Mouse (Mus musculus): ENCODE results near the gene Mical2.
A peak's percentile ranks its signal among the peaks of the same experiment; 100 is the strongest.

Gene Mical2

DNA sequence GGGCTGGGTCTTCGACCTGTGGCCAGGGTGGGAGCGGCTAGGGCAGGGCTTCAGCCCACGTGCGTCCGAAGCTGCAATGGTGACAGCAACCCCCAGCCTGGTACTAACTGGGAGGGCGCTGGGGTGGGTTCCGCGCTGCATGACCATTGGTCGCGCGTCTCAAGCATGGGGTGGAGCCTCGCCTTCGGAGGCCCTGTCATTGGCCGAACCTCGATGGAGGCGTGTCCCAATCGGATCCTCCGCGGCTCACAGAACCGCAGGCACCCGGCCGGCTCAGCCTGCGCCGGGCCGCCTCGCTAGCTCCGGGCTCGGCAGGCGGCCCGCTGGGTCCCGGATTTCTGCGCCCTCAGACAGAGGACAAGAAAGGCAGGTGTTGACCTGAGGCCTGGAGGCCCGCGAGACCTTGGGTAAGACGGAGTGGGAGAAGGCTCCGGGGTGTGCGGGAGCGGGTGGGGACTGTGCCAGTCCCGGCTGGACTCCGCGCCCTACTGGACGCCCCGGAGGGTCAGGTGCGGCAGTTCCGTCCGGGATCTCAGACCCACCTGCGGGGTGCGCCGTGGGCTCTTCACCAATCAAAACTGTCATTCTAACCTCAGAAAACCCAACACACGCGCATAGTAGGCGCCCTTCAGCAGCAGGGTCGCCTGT lies at the start of gene Mical2:
Gene Mical2, plus strand, starts transcription at position 242 of the 648 bp plus-strand sequence.
- DNase-seq, result peak; percentile 92 to 95

DNA sequence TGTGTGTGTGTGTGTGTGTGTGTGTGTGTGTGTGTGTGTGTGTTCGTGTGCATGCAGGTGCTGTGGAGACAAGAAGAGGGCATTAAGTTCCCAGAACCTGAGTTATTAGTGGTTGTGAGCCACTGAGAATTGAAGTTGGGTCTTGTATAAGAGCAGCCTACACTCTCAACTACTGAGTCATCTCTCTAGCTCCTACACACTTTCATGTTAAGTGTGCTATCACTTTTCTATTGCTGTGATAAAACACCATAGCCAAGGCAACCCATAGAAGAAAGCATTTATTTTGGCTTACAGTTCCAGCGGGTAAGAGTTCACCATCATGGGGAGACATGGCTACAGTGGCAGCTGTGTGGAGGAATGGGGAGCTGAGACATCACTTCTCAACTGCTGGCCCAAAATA lies 49.0 kb upstream of the Mical2 start:
- no peak for DNase-seq

DNA sequence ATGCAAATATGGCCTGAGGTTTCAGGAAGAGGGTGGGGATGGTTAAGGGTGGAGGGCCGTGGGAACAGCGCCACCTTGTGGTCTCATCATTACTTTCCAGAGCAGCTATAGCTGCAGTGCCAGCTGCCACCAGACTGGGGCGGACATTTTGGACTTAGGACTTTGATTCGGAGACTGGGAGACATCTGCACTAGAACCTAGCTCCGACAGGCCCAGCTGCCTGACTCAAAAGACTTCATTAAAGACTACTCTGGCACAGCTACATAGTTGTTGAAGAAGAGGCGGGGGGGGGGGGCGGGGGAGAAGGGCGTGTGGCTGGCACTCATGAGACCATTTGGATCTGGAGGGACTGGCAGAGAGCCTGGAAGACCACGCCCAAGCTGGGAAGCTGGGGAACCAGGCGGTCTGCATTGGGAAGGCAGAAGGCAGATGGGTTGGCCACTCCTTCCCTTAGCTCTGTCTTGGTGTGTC lies 45.4 kb upstream of the Mical2 start:
- peak; percentile 91 to 93 for DNase-seq

DNA sequence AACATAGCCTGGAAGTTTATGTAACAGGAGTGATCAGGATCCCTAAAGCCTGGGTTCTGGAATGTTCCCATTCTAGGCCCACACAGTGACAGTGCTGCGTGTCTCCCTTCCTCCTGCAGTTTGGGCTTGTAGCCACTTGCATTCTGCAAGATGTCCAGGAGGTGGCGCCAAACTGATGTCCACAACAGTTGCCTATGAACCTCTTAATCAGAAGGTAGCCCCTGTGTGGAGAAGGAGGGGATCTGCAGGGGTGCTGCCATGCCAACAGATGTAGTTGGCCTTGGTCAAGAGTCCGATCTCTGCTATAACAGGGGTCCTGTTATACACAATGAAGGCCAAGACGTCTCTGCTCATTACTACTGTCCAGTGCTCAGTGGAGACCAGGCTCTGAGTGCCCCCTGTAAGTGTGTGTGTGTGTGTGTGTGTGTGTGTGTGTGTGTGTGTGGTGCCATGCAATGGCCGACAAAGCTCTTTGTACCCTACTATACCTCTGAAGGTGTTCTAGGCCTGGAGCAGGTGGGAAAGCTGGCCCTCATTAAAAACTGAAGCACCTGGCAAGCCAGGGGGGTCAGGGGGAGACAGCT lies 42.3 kb upstream of the Mical2 start:
- DNase-seq, result peak; percentile 93

DNA sequence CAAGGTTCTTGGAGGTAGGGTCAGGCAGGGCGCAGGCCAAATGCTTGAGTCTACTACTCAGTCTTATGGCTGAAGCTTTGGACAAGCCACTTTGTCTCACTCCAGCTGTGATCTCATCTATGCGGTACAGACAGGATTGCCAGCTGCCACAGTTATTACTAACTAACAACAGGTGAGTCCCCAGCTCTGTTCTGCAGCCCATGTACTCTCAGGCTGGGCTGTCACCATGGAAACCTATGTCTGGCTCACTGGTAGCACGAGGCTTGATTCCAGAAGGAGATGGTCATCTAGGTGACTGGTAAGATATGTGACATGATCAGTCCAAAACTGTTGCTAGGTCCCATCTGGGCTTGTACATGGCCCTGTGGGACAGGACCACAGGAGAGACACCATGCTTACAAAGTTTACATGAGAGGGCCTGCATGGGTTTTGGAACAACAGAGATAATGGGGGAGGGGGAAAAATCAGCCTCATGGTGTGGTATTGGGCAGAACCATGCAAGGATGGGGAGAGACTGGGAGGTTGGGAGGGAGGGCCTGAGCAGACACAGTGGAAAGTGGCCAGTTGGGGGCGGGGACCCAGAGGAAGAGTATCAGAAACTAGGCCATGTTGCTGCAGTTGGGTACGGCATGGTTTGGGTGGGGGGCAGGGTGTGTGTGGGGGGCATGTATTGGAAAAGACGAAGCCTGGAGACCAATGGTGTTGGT lies 41.0 kb upstream of the Mical2 start:
- no peak for DNase-seq

DNA sequence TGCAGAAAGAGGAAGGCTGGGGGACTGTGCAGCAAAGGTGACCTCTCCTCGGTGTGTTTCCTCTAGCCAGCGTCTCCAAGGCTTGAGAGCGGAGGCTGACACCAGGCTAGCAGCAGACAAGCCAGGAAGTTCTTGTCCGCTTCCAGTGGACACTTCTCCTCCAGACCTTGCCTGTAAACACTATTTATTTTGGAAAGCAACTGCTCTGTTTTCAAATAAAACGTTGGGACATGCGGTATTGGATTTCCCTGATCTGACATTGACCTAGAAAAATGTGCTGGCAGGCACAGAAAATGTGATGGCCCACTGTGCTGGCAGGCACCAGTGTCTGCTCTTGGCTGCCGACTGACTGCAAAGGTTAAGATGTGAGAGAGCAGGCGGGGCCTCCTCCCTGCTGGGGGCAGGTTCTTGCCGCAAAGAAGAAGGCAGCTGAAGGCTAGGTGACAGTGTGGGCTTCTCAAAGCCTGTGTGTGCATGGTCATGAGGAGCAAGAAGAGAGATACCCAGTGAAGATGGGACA lies 40.4 kb upstream of the Mical2 start:
- DNase-seq, result peak in 1 of 2 experiments; percentile 27

DNA sequence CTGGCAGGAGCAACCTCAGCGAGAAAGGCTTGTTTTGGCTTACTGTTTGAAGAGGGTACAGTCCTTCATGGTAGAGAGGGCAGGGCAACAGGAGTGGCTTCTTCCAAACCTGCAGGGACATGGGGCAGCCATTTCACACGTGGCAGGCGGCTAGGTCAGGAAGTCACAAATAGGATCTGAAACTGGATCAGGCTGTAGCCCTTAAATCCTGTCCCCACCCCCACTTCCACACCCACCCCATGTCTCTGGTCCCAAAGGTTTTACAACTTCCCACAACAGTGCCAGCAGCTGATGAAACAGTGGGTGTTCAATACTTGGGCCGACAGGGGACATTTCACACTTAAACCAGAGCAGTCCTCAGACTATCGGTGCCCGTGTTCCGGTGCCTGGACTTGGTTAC lies 38.8 kb upstream of the Mical2 start:
- no peak for DNase-seq

DNA sequence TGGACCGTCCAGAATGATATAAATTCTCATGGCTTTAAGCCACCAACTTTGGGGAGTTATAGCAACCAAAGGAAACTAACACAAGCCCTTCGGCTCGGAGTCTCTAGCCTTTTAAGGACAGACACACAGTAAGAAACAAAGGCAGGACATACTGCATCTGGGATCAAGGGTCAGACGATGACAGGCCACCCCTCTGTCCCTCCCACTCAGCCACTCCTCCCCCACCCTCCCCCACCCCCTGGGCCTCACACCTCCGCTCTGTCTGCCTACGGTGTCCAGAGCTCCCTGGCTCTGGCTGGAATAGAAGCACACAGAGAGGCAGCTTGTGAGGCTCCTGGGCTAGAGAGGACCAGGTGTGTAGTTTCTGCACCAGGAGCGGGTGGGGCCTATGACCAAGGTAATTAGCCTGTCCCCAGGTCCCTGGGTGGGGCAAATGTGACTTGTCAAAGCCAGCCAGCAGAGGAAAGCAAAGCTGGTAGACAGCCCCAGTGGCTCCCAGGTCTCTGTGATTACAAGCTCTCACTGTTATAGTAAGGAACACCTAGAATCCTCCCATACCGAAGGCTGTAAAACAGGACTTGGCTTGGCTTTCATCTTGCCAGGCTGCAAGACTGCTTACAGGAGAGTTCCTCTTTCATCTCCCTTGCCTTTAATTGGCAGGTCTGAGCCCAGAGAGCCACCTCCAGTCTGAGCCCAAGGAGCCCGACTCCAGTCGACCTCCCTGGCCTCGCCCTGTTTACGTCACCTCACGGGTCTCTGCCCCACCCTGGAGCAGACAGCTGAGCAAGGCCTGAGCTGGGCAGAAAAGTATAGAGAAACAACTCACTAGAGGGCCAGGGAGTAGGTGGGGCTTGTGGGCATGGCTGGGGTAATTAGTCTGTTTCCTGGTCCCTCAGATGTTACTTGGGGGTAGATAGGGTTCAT lies 37.9 kb upstream of the Mical2 start:
- no peak for DNase-seq

DNA sequence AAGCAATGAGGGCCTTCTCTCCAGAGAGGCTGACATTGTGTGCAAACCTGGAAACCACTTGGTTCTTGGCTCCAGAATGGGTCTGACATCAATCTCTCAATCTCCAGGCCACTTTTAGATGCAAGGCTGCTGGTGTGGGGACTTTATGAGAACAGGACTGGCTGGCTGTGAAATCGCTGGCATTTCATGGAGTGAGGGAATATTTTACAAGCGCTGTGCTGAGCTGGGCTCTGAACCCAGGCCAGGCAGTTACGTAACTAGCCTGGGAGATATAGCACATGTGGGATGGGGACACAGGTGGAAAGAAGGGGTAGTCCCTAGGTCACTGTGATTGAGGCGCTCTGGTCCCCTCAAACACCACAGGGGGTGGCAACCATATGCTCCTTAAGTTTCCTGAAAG lies 33.4 kb upstream of the Mical2 start:
- no peak for DNase-seq

DNA sequence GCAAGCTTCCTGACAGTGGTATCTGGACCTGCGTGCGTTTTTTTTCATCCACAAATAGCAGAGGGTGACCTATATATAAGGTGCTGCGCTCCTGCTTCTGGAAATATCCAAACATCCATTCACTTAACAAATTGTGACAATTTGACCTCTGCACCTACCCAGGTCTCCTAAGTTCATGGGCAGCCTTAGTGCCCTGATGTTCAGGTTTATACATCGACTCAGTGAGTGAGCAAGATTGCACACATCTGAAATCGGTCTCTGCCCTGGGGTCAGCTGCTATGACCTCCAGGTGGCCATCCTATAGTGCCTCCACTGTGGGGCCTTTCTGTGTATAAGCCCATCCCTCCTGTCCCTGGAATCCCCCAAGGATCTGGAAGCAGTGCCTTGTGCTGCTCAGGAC lies 32.9 kb upstream of the Mical2 start:
- DNase-seq, result no peak

DNA sequence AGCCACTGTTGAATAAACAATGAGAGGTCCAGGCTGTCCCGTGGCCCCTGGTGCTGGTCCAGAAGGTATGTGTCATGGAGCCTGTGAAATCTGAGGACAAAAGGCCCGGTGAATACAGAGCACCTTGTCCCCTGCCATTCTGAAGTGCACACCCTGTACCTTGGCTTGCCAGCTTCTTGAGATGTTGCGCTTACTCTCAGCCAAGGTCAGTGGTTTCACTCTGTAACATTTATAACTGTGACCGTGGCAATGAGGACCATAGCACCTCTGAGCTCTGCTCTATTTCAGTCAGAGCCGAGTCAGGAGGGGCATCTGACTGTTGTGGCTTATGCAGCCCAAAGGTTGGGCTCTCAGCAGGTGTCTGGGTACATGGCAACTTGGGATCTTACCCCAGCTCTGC lies 31.4 kb upstream of the Mical2 start:
- DNase-seq, result no peak

DNA sequence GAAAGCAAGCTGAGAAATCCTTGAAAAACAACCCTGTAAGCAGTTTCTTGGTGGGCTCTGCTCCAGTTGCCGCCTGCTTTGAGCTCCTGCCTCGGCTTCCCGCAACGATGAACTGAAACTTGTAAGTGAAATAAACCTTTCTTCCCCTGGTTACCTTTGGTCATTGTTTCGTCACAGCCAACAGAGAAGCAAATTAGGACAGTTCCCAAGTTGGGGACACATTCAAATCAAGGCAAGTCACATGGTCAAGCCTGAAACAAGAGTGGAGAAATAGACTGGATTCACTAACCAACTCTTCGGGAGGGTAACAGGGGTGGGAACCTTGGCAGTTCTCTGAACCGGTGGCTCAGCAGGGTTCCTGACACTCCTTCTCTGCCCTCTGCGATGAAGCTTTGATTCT lies 28.2 kb upstream of the Mical2 start:
- no peak for DNase-seq

DNA sequence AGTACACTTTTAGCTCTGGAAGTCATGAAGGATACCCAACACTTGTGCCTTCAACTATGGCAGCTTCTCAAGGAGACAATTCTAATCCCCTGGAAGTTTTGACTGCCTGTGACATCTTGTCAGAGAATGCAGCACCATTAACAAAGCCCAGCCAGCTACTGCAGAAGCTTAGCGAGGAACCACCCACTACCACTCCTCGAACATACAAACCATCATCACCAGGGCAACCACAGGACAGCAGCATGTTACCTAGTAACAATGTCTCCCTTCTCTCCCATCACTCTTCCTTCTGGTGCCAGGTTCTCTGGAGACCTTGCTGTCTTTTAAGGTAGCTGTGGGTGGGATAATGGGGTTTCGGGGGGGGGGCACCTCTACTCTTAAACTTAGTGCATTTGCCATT lies 26.3 kb upstream of the Mical2 start:
- no peak for DNase-seq

DNA sequence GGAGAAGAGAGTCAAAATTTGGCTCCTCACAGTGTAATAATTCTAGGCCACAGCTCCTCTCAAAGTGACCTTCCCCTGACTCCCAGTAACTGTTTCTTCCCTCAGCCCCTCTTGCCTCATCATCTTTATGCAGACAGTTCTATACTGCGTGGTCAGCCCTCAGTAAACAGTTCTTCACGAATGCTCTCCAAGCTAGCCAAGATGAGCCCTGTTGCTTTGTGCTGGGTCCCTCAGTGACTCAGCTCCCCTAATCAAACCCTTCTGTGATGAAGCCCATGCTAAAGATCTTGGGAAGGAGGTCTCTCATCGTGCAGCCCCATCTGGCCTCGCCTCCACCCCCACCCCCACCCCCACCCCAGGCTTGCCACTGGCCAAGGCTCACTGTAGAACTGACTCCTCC lies 24.9 kb upstream of the Mical2 start:
- DNase-seq, result no peak

DNA sequence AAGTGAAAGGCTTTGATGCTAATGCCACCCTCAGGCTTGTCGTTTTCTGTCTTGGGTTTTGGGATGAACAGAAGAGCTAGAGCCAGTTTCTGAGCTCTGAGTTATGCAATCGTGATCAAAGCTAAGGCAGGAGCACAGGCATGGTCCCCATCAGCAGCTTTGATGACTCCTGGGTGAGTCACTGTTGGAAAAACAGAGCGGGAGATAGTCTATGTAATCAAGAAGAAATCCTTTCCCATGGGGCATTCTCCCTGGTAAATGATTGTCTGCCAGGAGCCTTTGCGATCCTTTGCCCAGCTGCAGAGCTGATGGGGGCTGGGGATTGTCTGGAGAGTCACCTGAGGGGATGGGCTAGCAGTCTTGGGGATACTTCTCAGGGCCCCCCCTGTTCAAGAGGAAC lies 23.5 kb upstream of the Mical2 start:
- DNase-seq, result peak in 1 of 2 experiments; percentile 59

DNA sequence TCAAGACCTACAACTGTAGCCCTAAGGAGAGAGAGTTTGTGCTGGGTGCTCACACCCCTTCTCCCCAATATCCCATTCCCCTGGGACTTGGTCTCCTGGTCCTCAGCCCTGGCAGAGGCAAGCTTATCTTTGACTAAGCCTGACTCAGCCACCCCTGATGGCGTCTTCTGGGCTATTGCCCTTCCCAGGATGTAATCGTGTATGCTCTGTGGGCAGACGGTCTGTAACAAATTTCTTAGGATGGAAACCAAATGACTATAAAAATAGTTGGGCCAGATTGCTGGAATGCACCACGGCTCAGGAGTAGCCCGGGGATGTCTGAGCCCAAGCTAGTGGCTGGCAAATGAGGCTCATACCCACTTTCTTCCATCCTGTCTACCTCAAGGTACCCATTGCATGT lies 22.8 kb upstream of the Mical2 start:
- DNase-seq, result no peak

DNA sequence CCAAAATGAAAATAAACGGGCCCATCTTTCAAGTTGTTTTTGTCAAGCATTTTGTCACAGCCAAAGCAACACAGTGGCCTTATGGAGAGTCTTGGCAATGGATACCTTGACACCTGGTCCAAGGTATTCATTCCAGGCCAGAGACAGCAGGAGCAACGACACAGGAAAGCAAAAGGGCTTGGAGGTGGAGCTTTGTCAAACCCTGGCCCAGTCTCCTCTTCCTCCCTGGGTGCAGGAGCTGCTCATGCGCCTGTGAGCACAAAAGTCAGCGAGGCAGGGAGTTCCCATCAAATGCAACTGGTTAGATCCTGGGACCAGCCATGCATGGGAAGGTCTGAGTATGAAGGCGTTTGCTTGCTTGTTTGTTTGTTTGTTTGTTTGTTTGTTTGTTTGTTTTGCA lies 21.7 kb upstream of the Mical2 start:
- peak in 1 of 2 experiments; percentile 28 for DNase-seq

DNA sequence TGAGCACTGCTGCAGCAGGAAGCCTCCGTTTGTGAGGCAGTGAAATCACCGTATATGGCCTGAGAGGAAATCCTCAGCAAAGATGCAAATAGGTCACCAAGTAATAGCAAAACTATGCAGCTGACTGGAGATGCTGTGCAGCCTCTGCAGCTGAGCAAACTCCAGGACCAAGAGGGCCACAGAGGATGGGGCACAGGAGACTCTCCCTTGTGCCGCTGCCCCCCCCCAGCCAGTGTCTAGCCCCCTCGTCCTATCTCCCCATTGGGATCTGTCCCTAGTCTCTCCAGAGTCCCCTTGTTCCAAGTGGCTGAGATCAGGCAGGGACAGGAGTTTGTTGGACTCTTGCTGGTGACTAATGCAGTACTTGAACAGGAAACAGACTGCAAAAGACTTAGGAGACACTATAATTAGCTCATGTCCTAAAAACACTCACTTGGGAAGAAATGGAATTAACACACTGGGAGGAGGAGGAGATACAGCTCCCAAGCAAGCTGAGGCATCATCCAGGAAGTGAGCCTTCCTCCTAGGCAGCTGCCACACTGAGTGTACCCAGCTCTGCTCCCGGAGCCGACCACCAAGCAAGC lies 21.2 kb upstream of the Mical2 start:
- peak in 1 of 2 experiments; percentile 50 for DNase-seq

DNA sequence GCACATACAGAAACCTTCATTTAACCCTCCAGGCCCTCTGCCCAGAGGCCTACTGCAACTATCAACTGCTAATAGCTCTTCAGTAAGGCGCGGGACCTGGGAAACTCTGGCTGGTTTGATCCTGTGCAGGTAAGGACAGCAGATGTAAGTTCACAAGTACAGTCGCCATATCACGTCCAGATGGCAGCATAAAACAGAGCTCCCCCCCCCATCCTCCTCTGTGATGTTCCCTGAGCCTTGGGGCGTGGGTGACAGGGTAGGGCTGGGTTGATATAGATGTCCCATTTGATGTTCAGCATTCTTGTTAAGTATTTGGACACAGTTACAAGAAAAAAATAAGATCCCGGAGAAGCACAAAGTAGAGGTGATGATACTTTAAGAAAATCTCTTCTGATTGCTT lies 20.1 kb upstream of the Mical2 start:
- DNase-seq, result no peak

DNA sequence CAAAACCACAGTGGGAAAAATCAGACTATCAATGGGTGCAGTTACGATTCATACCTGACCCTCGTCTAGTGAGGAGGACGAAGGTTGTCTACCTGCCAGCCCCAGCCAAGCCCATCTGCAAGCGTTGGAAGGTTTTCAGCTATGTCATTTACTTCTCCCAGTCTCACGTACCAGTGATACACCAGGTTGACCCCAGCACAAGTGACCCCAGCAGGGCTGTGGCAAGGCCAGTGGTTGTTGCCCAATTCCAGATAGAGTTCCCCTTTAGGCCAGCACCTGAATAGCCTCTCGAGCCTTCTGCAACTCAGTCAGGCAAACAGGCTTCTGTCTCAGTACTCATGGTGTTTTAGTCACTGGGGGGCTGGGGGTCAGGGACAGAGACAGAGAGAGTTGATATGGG lies 17.9 kb upstream of the Mical2 start:
- DNase-seq, result no peak

DNA sequence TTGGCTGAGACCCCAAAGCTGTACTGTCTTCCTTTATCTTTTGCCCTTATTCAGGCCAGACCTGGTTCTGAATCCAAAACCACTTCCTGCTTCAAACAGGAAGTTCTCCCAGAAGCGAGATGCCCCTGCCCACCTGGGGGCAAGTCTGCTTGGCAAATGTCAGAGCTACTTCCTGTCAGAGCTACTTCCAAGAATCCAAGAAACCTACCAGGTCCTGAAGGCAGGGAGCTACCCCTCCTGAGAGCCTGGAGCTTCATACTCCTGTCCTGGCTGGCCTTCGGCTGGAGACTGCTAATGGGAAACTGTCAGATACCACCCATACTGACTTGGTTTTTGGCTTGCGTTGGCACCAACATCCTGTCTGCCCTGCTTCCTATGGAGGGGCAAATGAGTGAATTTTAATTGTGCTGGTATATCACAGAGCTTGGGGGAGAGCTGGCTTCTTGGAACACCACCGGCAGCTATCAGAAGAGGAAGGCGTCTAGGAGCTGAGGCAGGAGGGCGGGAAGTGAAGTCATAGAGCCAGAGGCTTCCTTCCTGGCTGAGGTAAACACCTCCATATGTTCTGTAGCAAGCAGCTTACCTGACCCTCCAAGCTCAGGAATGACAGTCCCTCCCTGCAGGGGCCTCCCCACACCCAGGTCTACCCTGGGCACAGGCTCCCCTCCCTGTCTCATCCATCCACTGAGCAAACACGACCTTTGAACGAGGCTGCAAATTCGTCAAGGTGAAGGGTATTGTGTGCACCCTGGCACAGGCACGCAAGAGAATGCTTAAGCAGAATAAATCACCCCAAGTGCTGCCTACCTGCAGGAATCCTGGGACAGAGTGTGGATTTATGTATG lies 17.1 kb upstream of the Mical2 start:
- DNase-seq, result peak in 1 of 2 experiments; percentile 25

Data from kidney, postnatal 4 days (tissue).